Mouse (Mus musculus) embryonic facial prominence, embryonic 11.5 days (tissue): ENCODE measurements around the gene Gna13. TPM values are rescaled to one million over a fixed set of nuclear protein-coding genes. Genes with fewer than 3 reads are reported as not detected.

Experiments
- ATAC-seq: fragments of 200-750 bp; cut with Nextera tagmentation; replicated peaks from 2 replicates; pipeline ENCODE4 v1.8.0; 2017; ENCODE audit warnings: low read depth; ENCODE audit not compliant: insufficient number of reproducible peaks, low FRiP score, low TSS enrichment
- DNase-seq: peaks from one replicate; pipeline ENCODE4 v3.0.0-alpha.2; 2015; ENCODE audit warnings: low spot score
- H3K27ac ChIP-seq: fragments of 300-500 bp; sonication (generic); replicated peaks from 2 replicates; pipeline ENCODE4 v1.5.1; 2014; ENCODE audit warnings: mild to moderate bottlenecking, low read depth, low read length, control low read depth
- H3K27me3 ChIP-seq: fragments of 300-500 bp; sonication (generic); 2 replicates; pipeline ENCODE4 v1.6.1; 2014; ENCODE audit warnings: mild to moderate bottlenecking, low read length, moderate library complexity, mixed read lengths; ENCODE audit not compliant: control insufficient read depth, insufficient read depth
- H3K36me3 ChIP-seq: fragments of 300-500 bp; sonication (generic); replicated peaks from 2 replicates; pipeline ENCODE4 v1.6.1; 2014; ENCODE audit warnings: low read depth, mild to moderate bottlenecking, low read length, moderate library complexity, mixed read lengths; ENCODE audit not compliant: control insufficient read depth, insufficient read depth
- H3K4me1 ChIP-seq: fragments of 300-500 bp; sonication (generic); 2 replicates; pipeline ENCODE4 v1.6.1; 2014; ENCODE audit warnings: low read length, mixed read lengths; ENCODE audit not compliant: control insufficient read depth, insufficient read depth
- H3K4me2 ChIP-seq: fragments of 300-500 bp; sonication (generic); 2 replicates; pipeline ENCODE4 v1.6.1; 2014; ENCODE audit warnings: low read depth, mild to moderate bottlenecking, control low read depth, low read length, moderate library complexity
- H3K4me3 ChIP-seq: fragments of 300-500 bp; sonication (generic); 2 replicates; pipeline ENCODE4 v1.5.1; 2014; ENCODE audit warnings: low read depth, low read length, control low read depth
- H3K9ac ChIP-seq: fragments of 300-500 bp; sonication (generic); replicated peaks from 2 replicates; pipeline ENCODE4 v1.6.1; 2014; ENCODE audit warnings: mild to moderate bottlenecking, control low read depth, low read length
- H3K9me3 ChIP-seq: fragments of 300-500 bp; sonication (generic); replicated peaks from 2 replicates; pipeline ENCODE4 v1.6.1; 2016; ENCODE audit warnings: mild to moderate bottlenecking, low read length, inconsistent platforms, mixed read lengths; ENCODE audit not compliant: control insufficient read depth
- WGBS: fragments of 180-500 bp; shearing (Covaris S2); extraction: QIAGEN DNeasy Blood & Tissue Kit; methylation state at CpG from one replicate; pipeline ENCODE4 v1.1.7; 2014; 5-methylcytosine and 5-hydroxymethylcytosine counted together
- polyA plus RNA-seq: library from polyadenylated mRNA; unstranded; fragments of >200 nt; fragmentation: Nextera tagmentation; extraction: Ambion mirVana; gene quantifications from 2 replicates; pipeline ENCODE4 v1.2.1, GENCODE M21; 2014

Gene Gna13
- polyA plus RNA-seq, 1 experiment from 2014 or later, result 20.8 TPM

DNA sequence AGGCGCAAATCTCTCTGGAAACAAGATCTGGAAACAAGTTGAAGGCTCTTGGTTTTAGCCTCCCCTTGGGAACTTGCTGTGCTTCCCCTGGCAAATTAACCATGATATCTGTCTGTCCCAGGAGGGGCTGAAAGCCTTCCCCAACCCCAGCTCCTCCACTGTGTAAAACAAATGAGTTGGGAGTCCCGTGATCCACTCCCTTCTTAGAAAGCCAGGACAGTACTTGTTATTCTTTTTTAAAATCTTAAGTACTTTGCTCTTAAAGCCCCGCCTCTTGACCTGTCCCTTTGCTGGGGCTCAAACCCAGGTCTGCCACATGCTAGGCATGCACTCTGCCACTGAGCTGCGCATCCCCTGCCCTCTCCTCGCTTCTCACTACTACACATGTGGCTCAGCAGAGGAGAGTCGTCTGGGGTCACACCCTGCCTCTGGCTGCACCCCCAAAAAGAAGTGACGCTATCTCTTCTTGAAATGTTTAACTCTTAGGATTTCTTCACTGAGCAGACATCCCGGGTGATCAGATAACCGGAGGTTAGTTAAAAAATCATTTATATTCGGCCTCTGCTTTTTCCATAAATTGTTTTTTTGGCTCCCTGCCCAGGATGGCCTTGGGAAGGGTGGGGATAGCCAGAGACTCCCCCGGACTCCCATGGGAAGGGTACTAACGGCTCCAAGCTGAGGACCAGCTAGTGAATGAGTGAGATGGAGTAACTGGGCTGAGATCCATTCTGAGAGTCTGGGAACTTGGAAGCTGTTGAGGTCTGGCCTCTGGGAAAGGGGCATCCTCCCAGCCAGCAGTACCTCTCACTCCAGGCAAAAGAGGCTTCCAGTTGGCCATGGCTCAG lies 9.0 kb upstream of the Gna13 start:
- Histone ChIP-seq H3K4me1 (no peaks in the 10 kb centered on the region), H3K4me2 (no peak overlapping the region), H3K36me3 (no peaks in the 10 kb centered on the region), H3K4me3 (no peak overlapping the region), H3K27me3 (no peaks in the 10 kb centered on the region), H3K9ac (no peak overlapping the region), H3K9me3 (no peaks in the 10 kb centered on the region), H3K27ac (no peak overlapping the region)
- ATAC-seq, result no peak
- no peak for DNase-seq
- WGBS, result 71% methylated on average over 12 of the region's 12 CpGs

DNA sequence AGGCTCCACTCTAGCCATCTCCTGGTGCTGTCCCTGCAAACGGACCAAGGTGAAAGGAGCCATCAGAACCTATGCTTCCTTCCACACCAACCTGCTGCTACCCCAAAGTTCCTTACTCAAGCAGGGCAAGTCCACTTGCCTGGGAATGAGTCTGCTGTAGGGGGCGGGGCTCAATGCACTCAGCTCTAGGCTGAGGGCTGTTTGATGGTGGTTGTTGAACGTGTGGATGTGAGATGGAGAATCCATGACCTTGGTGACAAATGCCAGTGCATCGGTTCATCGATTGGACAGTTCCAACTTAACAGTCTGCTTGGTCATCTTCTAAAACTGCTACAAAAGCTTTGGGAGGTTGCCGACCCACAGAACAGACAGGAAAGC lies 8.4 kb upstream of the Gna13 start:
- Histone ChIP-seq H3K4me1 (no peaks in the 10 kb centered on the region), H3K36me3 (no peaks in the 10 kb centered on the region), H3K27ac (no peak overlapping the region), H3K9ac (no peak overlapping the region), H3K4me3 (no peak overlapping the region), H3K9me3 (no peaks in the 10 kb centered on the region), H3K4me2 (no peak overlapping the region), H3K27me3 (no peaks in the 10 kb centered on the region)
- WGBS, result 91% methylated on average over 6 of the region's 6 CpGs
- ATAC-seq (no peak), DNase-seq (no peak)

DNA sequence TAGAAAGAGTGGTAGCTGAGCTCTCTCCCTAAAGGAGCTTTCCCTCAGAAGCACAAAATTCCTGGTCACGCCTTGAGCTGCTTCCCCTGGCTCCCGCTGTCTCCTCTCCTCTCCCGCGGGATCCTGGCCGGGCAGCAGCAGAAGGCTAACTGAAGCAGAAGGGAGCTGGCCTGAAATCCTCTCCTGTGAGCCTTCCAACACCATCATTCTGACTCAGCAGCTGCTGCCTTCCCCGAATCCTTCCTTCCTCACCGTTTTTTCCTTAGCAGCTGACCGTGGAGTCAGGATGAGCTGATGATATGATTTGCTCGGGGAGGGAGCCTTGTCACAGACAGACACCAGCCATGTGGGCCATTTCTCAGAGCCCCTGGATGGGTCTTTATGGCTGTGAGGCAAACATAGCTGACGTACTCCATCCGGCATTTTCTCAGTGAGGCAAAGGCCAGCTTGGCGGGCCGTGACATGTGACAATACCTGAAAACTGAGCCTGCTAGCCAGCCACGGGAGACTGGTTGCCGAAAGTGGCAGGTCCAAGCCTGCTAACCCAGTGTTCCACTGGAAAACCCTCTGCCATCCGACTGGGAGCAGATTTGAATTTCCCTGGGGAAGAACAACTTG lies 6.8 kb upstream of the Gna13 start:
- 70% methylated on average over 16 of the region's 16 CpGs for WGBS
- no peak for DNase-seq
- H3K27me3 ChIP-seq, result no peaks in the 10 kb centered on the region

DNA sequence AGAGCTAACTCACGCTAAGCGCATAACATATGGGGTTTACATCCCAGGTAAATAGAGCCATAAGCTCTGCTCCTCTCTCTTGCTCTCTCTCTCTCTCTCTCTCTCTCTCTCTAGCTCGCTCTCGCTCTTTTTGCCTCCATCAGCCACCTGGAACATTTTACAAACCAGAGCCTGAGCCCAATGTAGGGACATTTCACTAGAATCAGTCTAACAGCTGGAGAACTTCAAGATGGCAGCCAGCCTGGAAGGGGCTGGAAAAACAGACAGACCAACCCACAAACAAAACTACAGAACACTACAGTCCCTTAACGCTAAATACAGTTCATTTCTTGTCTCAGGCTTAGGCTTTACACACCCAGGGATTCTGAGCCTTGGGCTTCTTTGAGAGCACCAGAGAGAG lies 5.5 kb upstream of the Gna13 start:
- Histone ChIP-seq H3K4me2 (no peak overlapping the region), H3K9ac (no peak overlapping the region), H3K4me3 (no peak overlapping the region), H3K4me1 (no peaks in the 10 kb centered on the region), H3K36me3 (no peaks in the 10 kb centered on the region), H3K27ac (no peak overlapping the region), H3K9me3 (no peaks in the 10 kb centered on the region), H3K27me3 (no peaks in the 10 kb centered on the region)
- DNase-seq, result no peak
- no peak for ATAC-seq
- WGBS, result 81% methylated on average over 5 of the region's 5 CpGs

More for the DNA sequence above, 6.8 kb upstream of the Gna13 start:
- no peaks in the 10 kb centered on the region for H3K36me3 ChIP-seq
- no peaks in the 10 kb centered on the region for H3K4me1 ChIP-seq
- H3K4me2 ChIP-seq, result no peak overlapping the region
- no peaks in the 10 kb centered on the region for H3K9me3 ChIP-seq
- H3K4me3 ChIP-seq, result no peak overlapping the region
- H3K27ac ChIP-seq, result no peak overlapping the region
- ATAC-seq, result no peak
- H3K9ac ChIP-seq, result no peak overlapping the region

DNA sequence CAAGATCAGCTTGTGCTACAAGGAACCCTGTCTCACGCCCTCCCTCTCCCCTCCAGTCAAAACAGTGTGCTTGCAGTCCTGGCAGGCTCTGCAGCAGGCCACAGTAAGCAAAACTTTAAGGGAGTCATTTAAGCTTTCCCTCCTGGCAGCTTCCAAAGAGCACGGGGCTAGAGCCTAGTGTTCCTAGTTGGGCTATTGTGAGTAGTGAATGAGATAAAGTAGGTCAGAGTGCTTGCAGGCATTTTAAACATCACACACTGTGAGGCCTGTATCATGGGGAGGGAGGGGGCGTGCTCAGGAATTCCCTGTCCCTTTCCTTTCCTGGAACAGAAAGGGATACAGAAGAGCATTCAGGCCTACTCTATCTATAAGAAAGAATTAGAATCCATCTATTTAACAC lies 4.1 kb upstream of the Gna13 start:
- no peaks in the 10 kb centered on the region for H3K9me3 ChIP-seq
- no peaks in the 10 kb centered on the region for H3K36me3 ChIP-seq
- H3K27me3 ChIP-seq, result no peaks in the 10 kb centered on the region
- no peak overlapping the region for H3K4me3 ChIP-seq
- H3K4me1 ChIP-seq, result no peaks in the 10 kb centered on the region
- no peak overlapping the region for H3K4me2 ChIP-seq
- ATAC-seq, result no peak
- no peak overlapping the region for H3K27ac ChIP-seq
- no peak overlapping the region for H3K9ac ChIP-seq
- 24% methylated on average over 3 of the region's 3 CpGs for WGBS
- DNase-seq, result no peak

DNA sequence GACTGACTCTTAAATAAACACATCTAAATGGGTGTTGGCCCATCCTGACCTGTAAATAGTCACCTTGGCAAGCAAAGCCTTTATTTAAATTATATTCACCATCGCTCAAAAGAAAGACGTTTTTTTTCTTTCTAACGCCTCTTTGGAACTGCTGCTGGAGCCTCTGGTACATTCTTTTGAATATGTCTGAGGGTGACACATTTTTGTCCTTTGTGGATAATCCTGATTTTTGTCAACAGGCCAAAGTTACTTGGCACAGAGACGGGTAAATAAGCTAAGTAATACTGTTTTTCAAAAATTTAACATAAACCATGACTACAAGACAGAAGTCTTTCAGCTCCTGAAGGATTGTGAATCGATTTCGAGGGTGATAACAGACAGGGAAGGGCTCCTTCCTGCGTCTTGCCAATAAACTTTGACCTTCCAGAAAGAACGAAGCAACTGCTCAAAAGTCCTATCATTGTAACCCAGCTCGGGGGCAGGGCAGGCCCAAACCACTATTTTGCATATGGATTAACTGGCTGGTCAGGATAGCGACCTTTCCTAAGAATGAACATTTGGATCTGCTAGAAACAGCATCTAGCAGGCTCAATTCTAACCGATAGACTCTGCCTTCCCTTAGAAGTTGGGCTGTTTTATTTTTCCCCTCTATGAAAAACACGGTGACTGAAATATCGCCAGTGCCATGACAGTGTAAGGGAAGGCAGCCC lies 3.4 kb upstream of the Gna13 start:
- Histone ChIP-seq H3K36me3 (no peaks in the 10 kb centered on the region), H3K4me2 (no peak overlapping the region), H3K4me1 (no peaks in the 10 kb centered on the region), H3K4me3 (no peak overlapping the region), H3K27ac (no peak overlapping the region), H3K27me3 (no peaks in the 10 kb centered on the region), H3K9ac (no peak overlapping the region), H3K9me3 (no peaks in the 10 kb centered on the region)
- WGBS, result 40% methylated on average over 13 of the region's 13 CpGs
- ATAC-seq (no peak), DNase-seq (no peak)

DNA sequence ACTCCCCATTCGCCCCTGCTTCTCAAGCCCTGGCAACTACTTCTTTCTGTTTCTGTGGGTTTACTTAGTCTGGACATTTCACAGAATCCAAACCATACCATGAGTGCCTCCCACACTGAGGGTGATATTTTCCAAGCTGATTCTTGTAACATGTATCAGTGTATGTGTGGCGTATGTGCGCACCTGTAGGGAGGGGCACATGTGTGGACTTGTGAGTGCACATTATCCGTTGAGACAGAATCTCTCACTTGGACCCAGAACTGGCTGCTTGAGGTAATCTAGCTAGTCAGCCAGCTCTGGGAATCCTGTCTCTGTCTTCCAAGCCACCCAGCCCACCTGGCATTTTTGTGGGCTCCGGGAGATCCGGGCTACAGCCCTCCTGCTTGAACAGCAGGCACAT lies 2.5 kb upstream of the Gna13 start:
- ATAC-seq, result no peak
- H3K27me3 ChIP-seq, result no peaks in the 10 kb centered on the region
- no peak overlapping the region for H3K9ac ChIP-seq
- H3K4me2 ChIP-seq, result no peak overlapping the region; the same call in 1 of the 2 replicates
- H3K36me3 ChIP-seq, result no peaks in the 10 kb centered on the region
- H3K4me3 ChIP-seq, result no peak overlapping the region
- WGBS, result 85% methylated on average over 6 of the region's 6 CpGs
- no peak overlapping the region for H3K27ac ChIP-seq
- no peaks in the 10 kb centered on the region for H3K9me3 ChIP-seq
- DNase-seq, result no peak
- no peaks in the 10 kb centered on the region for H3K4me1 ChIP-seq

DNA sequence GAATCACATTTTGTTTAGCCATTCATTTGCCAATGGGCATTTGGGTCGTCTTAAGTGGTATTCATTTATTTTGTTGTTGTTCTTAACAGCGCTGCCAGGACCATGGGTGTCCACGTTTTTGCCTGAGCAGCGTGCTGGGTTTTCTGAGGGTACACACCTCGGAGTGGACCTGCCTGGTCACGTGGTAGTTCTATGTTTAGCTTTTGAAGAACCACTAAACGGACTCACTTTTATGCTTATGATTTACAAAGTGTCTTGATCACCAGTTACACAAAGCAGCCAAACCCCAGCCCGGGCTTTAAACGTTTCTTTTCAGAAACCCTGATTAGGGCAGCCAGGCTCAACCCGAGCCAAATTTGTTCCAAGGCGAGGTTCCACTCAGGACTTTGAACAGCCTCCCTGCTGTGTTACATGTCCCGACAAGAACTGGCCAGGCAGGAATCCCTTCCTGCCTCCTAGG lies 2.0 kb upstream of the Gna13 start:
- ATAC-seq (no peak), DNase-seq (no peak)
- Histone ChIP-seq H3K36me3 (no peaks in the 10 kb centered on the region), H3K4me3 (no peak overlapping the region), H3K27me3 (no peaks in the 10 kb centered on the region), H3K4me2 (no peak overlapping the region; the same call in 1 of the 2 replicates), H3K9me3 (no peaks in the 10 kb centered on the region), H3K27ac (no peak overlapping the region), H3K4me1 (no peaks in the 10 kb centered on the region), H3K9ac (no peak overlapping the region)
- WGBS, result 63% methylated on average over 12 of the region's 12 CpGs
